ENCODE assay signal across 16 mouse cellular contexts in genomic region chr12:110478601-110479008, GRCm38 (mm10). TPM values are rescaled to one million over a fixed set of nuclear protein-coding genes. Genes with fewer than 3 reads are reported as not detected.
DNase-seq lines count a peak whose midpoint lies in the region; ATAC-seq and TF ChIP-seq lines count a peak whose summit lies in the region.
"Had no signal": no experiment of that assay in that cellular context is flagged by ENCODE, and none has a peak within 500 bp of the region (broad histone marks: within the 10 kb centered on the region; RNA-seq: fewer than 3 reads in every experiment).

No protein-coding gene starts in this region.

- no peak; the same call in 1 of the 2 replicates for ATAC-seq in heart, embryonic 13.5 days (ENCODE audit: extremely low read depth, insufficient number of reproducible peaks, low FRiP score, low TSS enrichment)
- ATAC-seq in heart, embryonic 11.5 days (replicated peaks; ENCODE audit: insufficient number of reproducible peaks, low FRiP score, low TSS enrichment): no peak
- ATAC-seq in CD4-positive, CD25-positive, alpha-beta regulatory T cell, adult 4 months: peak; percentile 77
- ATAC-seq in megakaryocyte progenitor cell, adult 5-6 weeks (replicated peaks; ENCODE audit: poor library complexity): no peak
- ATAC-seq in forebrain, embryonic 14.5 days: no peak
- ATAC-seq: midbrain, embryonic 13.5 days had no signal

- in situ Hi-C loops in ES-E14 (cut with MboI; ENCODE audit: low sequenced_read_pairs in 2 of 2, unreplicated experiment in 2 of 2): no loop called here

- H3K4me2 ChIP-seq in heart, embryonic 13.5 days: no peak overlapping the region
- H3K4me2 ChIP-seq in heart, embryonic 11.5 days: no peak overlapping the region
- no peak overlapping the region for H3K4me2 ChIP-seq in forebrain, embryonic 14.5 days (ENCODE audit: low read length)
- H3K4me2 ChIP-seq: hindbrain, embryonic 14.5 days; midbrain, embryonic 13.5 days; neural tube, embryonic 12.5 days had no signal

- H3K9ac ChIP-seq in heart, embryonic 13.5 days: peak overlapping the region; percentile 64
- no peak overlapping the region for H3K9ac ChIP-seq in heart, embryonic 11.5 days (ENCODE audit: low read depth, low read length)
- H3K9ac ChIP-seq in ES-E14 (ENCODE audit: insufficient read depth, low read depth, low read length, poor library complexity, severe bottlenecking): peak overlapping the region; percentile 35; the same call in 1 of the 2 replicates
- no peak overlapping the region for H3K9ac ChIP-seq in forebrain, embryonic 14.5 days (ENCODE audit: low read length)
- H3K9ac ChIP-seq: hindbrain, embryonic 14.5 days; midbrain, embryonic 13.5 days; neural tube, embryonic 12.5 days had no signal

- H3K4me3 ChIP-seq in heart, embryonic 13.5 days: no peak overlapping the region
- no peak overlapping the region for H3K4me3 ChIP-seq in heart, embryonic 11.5 days (ENCODE audit: low read depth, low read length)
- no peak overlapping the region for H3K4me3 ChIP-seq in ES-E14 (ENCODE audit: insufficient read depth in 1 of 2, low read depth in 1 of 2, low read length in 2 of 2, poor library complexity in 1 of 2, severe bottlenecking in 1 of 2)
- no peak overlapping the region for H3K4me3 ChIP-seq in forebrain, embryonic 14.5 days (ENCODE audit: low read depth, low read length)
- H3K4me3 ChIP-seq: midbrain, embryonic 13.5 days; neural tube, embryonic 12.5 days had no signal

- 66% methylated on average over 9 of the region's 9 CpGs for WGBS in heart, embryonic 13.5 days
- WGBS in heart, embryonic 11.5 days (ENCODE audit: insufficient replicate concordance): 76% methylated on average over 9 of the region's 9 CpGs
- WGBS in forebrain, embryonic 14.5 days: 78% methylated on average over 9 of the region's 9 CpGs

- peak overlapping the region; percentile 45 for H3K27ac ChIP-seq in heart, embryonic 13.5 days (replicated peaks)
- H3K27ac ChIP-seq in heart, embryonic 11.5 days (ENCODE audit: low read depth, low read length): no peak overlapping the region
- H3K27ac ChIP-seq in ES-E14 (ENCODE audit: insufficient read depth, low read depth, low read length, poor library complexity, severe bottlenecking): no peak overlapping the region
- H3K27ac ChIP-seq in forebrain, embryonic 14.5 days (ENCODE audit: low read depth, low read length): no peak overlapping the region
- H3K27ac ChIP-seq: hindbrain, embryonic 14.5 days; midbrain, embryonic 13.5 days; neural tube, embryonic 12.5 days had no signal

- H3K9me3 ChIP-seq in heart, embryonic 13.5 days: no peaks in the 10 kb centered on the region
- H3K9me3 ChIP-seq in heart, embryonic 11.5 days (replicated peaks; ENCODE audit: control insufficient read depth, low read length): no peaks in the 10 kb centered on the region
- H3K9me3 ChIP-seq in ES-E14 (ENCODE audit: control insufficient read depth, insufficient read depth, low read depth, low read length): no peaks in the 10 kb centered on the region
- H3K9me3 ChIP-seq in forebrain, embryonic 14.5 days (replicated peaks; ENCODE audit: control insufficient read depth, low read length): no peaks in the 10 kb centered on the region
- H3K9me3 ChIP-seq: midbrain, embryonic 13.5 days; neural tube, embryonic 12.5 days had no signal

- DNase-seq in ES-E14 (ENCODE audit: low read depth, low spot score): no peak
- peak; percentile 68 to 79 for DNase-seq in thymus, adult 18-20 months
- DNase-seq in forebrain, embryonic 14.5 days (ENCODE audit: low spot score): no peak
- DNase-seq: cerebellum, adult 2 months; embryo, embryonic 11 days; kidney, postnatal 14 days; layer of hippocampus, postnatal 36 days; liver; lung, postnatal 10 days had no signal

- no peaks in the 10 kb centered on the region for H3K27me3 ChIP-seq in heart, embryonic 13.5 days (replicated peaks)
- H3K27me3 ChIP-seq in heart, embryonic 11.5 days (ENCODE audit: control insufficient read depth, insufficient read depth, low read length): no peaks in the 10 kb centered on the region
- H3K27me3 ChIP-seq in forebrain, embryonic 14.5 days (replicated peaks; ENCODE audit: control insufficient read depth, insufficient read depth, low read length): no peaks in the 10 kb centered on the region
- H3K27me3 ChIP-seq: midbrain, embryonic 13.5 days; neural tube, embryonic 12.5 days had no signal

- H3K4me1 ChIP-seq in heart, embryonic 13.5 days: peaks cover 28% of the 10 kb centered on the region
- peaks cover 11% of the 10 kb centered on the region for H3K4me1 ChIP-seq in heart, embryonic 11.5 days (ENCODE audit: control insufficient read depth, insufficient read depth, low read length)
- H3K4me1 ChIP-seq in ES-E14 (ENCODE audit: control insufficient read depth in 2 of 2, insufficient read depth in 2 of 2, low read length in 2 of 2, poor library complexity in 1 of 2): peaks cover 17 to 46% of the 10 kb centered on the region in 2 experiments
- H3K4me1 ChIP-seq in forebrain, embryonic 14.5 days (ENCODE audit: control insufficient read depth, insufficient read depth, low read length): no peaks in the 10 kb centered on the region
- H3K4me1 ChIP-seq: neural tube, embryonic 12.5 days had no signal

- H3K36me3 ChIP-seq in heart, embryonic 13.5 days: peaks cover 37% of the 10 kb centered on the region
- H3K36me3 ChIP-seq in heart, embryonic 11.5 days (ENCODE audit: control insufficient read depth, insufficient read depth, low read length): peaks cover 4% of the 10 kb centered on the region; the same call in 1 of the 2 replicates
- H3K36me3 ChIP-seq in ES-E14 (ENCODE audit: control insufficient read depth, insufficient read depth, low read length, poor library complexity, severe bottlenecking): peaks cover 17% of the 10 kb centered on the region; the same call in 1 of the 2 replicates
- 0 out of 2 replicates have a peak, but pooled peaks cover 5% of the 10 kb centered on the region for H3K36me3 ChIP-seq in forebrain, embryonic 14.5 days (ENCODE audit: control insufficient read depth, insufficient read depth, low read length)

TF ChIP-seq in ES-E14, 5 proteins besides CTCF, POLR2A, EP300 and RAD21:
- no peak for TF ChIP-seq ZC3H11A (IDR thresholded peaks at IDR 0.05; ENCODE audit: borderline replicate concordance, low read depth, low read length)
- TF ChIP-seq MAFK (IDR thresholded peaks at IDR 0.05; ENCODE audit: insufficient read depth, low read depth, low read length): no peak
- no peak for TF ChIP-seq ZNF384 (IDR thresholded peaks at IDR 0.05; ENCODE audit: low read depth, low read length)
- no peak for TF ChIP-seq HCFC1 (IDR thresholded peaks at IDR 0.05; ENCODE audit: borderline replicate concordance, insufficient read depth, low read length)
- no peak for TF ChIP-seq CHD2 (IDR thresholded peaks at IDR 0.05; ENCODE audit: low read depth, low read length)

RNA-seq across cellular contexts. Expression of gene Ppp2r5c, which starts 31.7 kb away (rescaled TPM):
- polyA plus RNA-seq in heart, embryonic 13.5 days (2015; fragmentation: Nextera tagmentation; extraction: Ambion mirVana): 113 and 127 TPM in 2 replicates
- polyA plus RNA-seq in heart, embryonic 11.5 days (2014; fragmentation: Nextera tagmentation; extraction: Ambion mirVana): 137 and 139 TPM in 2 replicates
- polyA plus RNA-seq in CD4-positive, CD25-positive, alpha-beta regulatory T cell, adult 4 months (2017; shearing (Covaris generic)): 100 to 1,000 TPM; 490 to 635 TPM
- 62.1 and 83.4 TPM in 2 replicates for total RNA-seq in ES-E14 (2012; rRNA removed)
- total RNA-seq in megakaryocyte progenitor cell, adult 5-6 weeks (2015): 108 and 119 TPM in 2 replicates
- 189 and 205 TPM in 2 replicates for total RNA-seq in megakaryocyte progenitor cell, adult 5-6 weeks (2017)
- 138 and 144 TPM in 2 replicates for polyA plus RNA-seq in forebrain, embryonic 14.5 days (2014; fragmentation: Nextera tagmentation; extraction: Ambion mirVana)

Comparison
In these comparisons a context has a peak if more than half of its experiments do, and no peak if none do; other contexts are left out.
1. H3K9ac ChIP-seq: peak in heart, embryonic 13.5 days (single experiment) and ES-E14 (single experiment); none in heart, embryonic 11.5 days (single experiment) and forebrain, embryonic 14.5 days (single experiment).
2. DNase-seq: peak in thymus, adult 18-20 months (2 of 2); none in ES-E14 (single experiment) and forebrain, embryonic 14.5 days (single experiment).